Mouse (Mus musculus) cerebellum, adult 2 months (tissue): Measurements from ENCODE around the gene Defb25. TPM values are rescaled to one million over a fixed set of nuclear protein-coding genes. Genes with fewer than 3 reads are reported as not detected.

ENCODE experiments used
- DNase-seq, 2 experiments: peaks; one replicate each; pipeline ENCODE4 v3.0.0; 2021
- H3K27ac ChIP-seq: fragments of 200-500 bp; 2 replicates; pipeline ENCODE4 v1.5.1; 2012; ENCODE audit warnings: low read length, control low read depth, inconsistent platforms; ENCODE audit not compliant: insufficient read depth
- H3K27me3 ChIP-seq: fragments of 200-500 bp; 2 replicates; pipeline ENCODE4 v1.6.1; 2012; ENCODE audit warnings: inconsistent platforms, mild to moderate bottlenecking, low read length, moderate library complexity; ENCODE audit not compliant: control insufficient read depth, insufficient read depth
- H3K4me1 ChIP-seq: fragments of 200-500 bp; 2 replicates; pipeline ENCODE4 v1.6.1; 2011; ENCODE audit warnings: low read length; ENCODE audit not compliant: control insufficient read depth, insufficient read depth
- H3K4me3 ChIP-seq: fragments of 200-500 bp; replicated peaks from 2 replicates; pipeline ENCODE3; 2011; ENCODE audit warnings: mild to moderate bottlenecking, low read depth, low read length, control low read depth; ENCODE audit not compliant: insufficient read depth
- CTCF ChIP-seq: fragments of 200-500 bp; IDR thresholded peaks from 2 replicates; pipeline ENCODE4 v1.5.1; 2011; ENCODE audit warnings: low read depth, mild to moderate bottlenecking, control low read depth, low read length, moderate library complexity, borderline replicate concordance; ENCODE audit not compliant: insufficient read depth
- POLR2A ChIP-seq: fragments of 200-500 bp; IDR thresholded peaks from 2 replicates; pipeline ENCODE4 v1.6.1; 2011; ENCODE audit warnings: low read length, control low read depth, borderline replicate concordance; ENCODE audit not compliant: insufficient read depth
- WGBS: fragments of 180-500 bp; shearing (Covaris S2); methylation state at CpG from one replicate; pipeline ENCODE4 v1.1.7; 2018; 5-methylcytosine and 5-hydroxymethylcytosine counted together
- polyA plus RNA-seq: library from polyadenylated mRNA; depleted of rRNA; stranded (reverse); fragments of >200 nt; gene quantifications from 2 replicates; pipeline ENCODE4 v1.2.3, GENCODE M21; 2012; rRNA removed

Gene Defb25
- polyA plus RNA-seq, 1 experiment, result not detected

GRCm38 (mm10) chr2:152586926-152587560 is 35.8 kb downstream of the Defb25 start:
- TF ChIP-seq CTCF (peak; percentile 37; the same call in 1 of the 2 replicates), POLR2A (no peak)
- DNase-seq, result no peak
- no peaks in the 10 kb centered on the region for H3K4me1 ChIP-seq
- no peaks in the 10 kb centered on the region for H3K27me3 ChIP-seq
- H3K4me3 ChIP-seq, result no peak overlapping the region
- 74% methylated on average over 4 of the region's 4 CpGs for WGBS
- H3K27ac ChIP-seq, result no peak overlapping the region

- Histone ChIP-seq H3K4me3 (no peak overlapping the region), H3K4me1 (no peaks in the 10 kb centered on the region), H3K27ac (no peak overlapping the region), H3K27me3 (no peaks in the 10 kb centered on the region)
- DNase-seq, result no peak
- TF ChIP-seq POLR2A (no peak), CTCF (no peak)
- WGBS, result 92% methylated on average over 11 of the region's 11 CpGs
These were observed 42.2 kb downstream of the Defb25 start for GRCm38 (mm10) chr2:152580612-152581011.

GRCm38 (mm10) chr2:152580107-152580506 is 42.7 kb downstream of the Defb25 start, which contains the start of gene Defb19:
Gene Defb19, minus strand, starts transcription at chr2:152580312.
- H3K27ac ChIP-seq, result no peak within 1 kb of the TSS
- H3K27me3 ChIP-seq, result no peaks in the 10 kb centered on the region
- TF ChIP-seq POLR2A (no peak), CTCF (no peak)
- DNase-seq, result no peak
- no peak within 1 kb of the TSS for H3K4me3 ChIP-seq
- H3K4me1 ChIP-seq, result no peaks in the 10 kb centered on the region
- 66% methylated on average over 7 of the region's 7 CpGs for WGBS

GRCm38 (mm10) chr2:152573484-152573883 is 49.4 kb downstream of the Defb25 start:
- 62% methylated on average over 8 of the region's 8 CpGs for WGBS
- TF ChIP-seq POLR2A (no peak), CTCF (no peak)
- no peak for DNase-seq
- H3K27me3 ChIP-seq, result no peaks in the 10 kb centered on the region
- no peak overlapping the region for H3K27ac ChIP-seq
- H3K4me3 ChIP-seq, result no peak overlapping the region
- no peaks in the 10 kb centered on the region for H3K4me1 ChIP-seq

Other genes with a start within 250 kb of the Defb25 start
- 124 and 142 TPM in 2 replicates for gene Nrsn2, start 246.4 kb downstream of the Defb25 start, polyA plus RNA-seq
- 11.1 and 12.1 TPM in 2 replicates for gene Sox12, start 225.0 kb downstream of the Defb25 start, polyA plus RNA-seq
- gene Zcchc3, start 208.0 kb downstream of the Defb25 start, polyA plus RNA-seq, result 10.7 and 11.9 TPM in 2 replicates
- 2.6 and 3.9 TPM in 2 replicates for gene 6820408C15Rik, start 207.5 kb downstream of the Defb25 start, polyA plus RNA-seq
- gene Defb23, start 158.4 kb downstream of the Defb25 start, polyA plus RNA-seq, result not detected in 2 replicates
- gene Defb20, start 146.0 kb downstream of the Defb25 start, polyA plus RNA-seq, result 0.23 TPM in 1 of 2 replicates, not detected in the other
- not detected in 2 replicates for gene Defb22, start 132.9 kb downstream of the Defb25 start, polyA plus RNA-seq
- not detected in 2 replicates for gene Defb26, start 111.4 kb downstream of the Defb25 start, polyA plus RNA-seq
- not detected in 2 replicates for gene Defb28, start 104.8 kb downstream of the Defb25 start, polyA plus RNA-seq
- not detected in 2 replicates for gene Defb29, start 83.0 kb downstream of the Defb25 start, polyA plus RNA-seq
- not detected in 2 replicates for gene Gm17416, start 53.7 kb downstream of the Defb25 start, polyA plus RNA-seq
- gene Defb21, start 50.3 kb downstream of the Defb25 start, polyA plus RNA-seq, result not detected in 2 replicates
- gene Defb19, start 42.7 kb downstream of the Defb25 start, polyA plus RNA-seq, result not detected in 2 replicates
- not detected in 2 replicates for gene Defb45, start 23.7 kb downstream of the Defb25 start, polyA plus RNA-seq
- gene Defb36, start 18.7 kb downstream of the Defb25 start, polyA plus RNA-seq, result not detected in 2 replicates
- gene Rem1, start 3.9 kb upstream of the Defb25 start, polyA plus RNA-seq, result 0.76 and 0.90 TPM in 2 replicates
- 80.5 and 83.5 TPM in 2 replicates for gene H13, start 46.4 kb upstream of the Defb25 start, polyA plus RNA-seq
- gene Mcts2, start 64.0 kb upstream of the Defb25 start, polyA plus RNA-seq, result 19.2 and 19.9 TPM in 2 replicates
- gene Id1, start 113.2 kb upstream of the Defb25 start, polyA plus RNA-seq, result 63.8 and 68.7 TPM in 2 replicates
- gene Cox4i2, start 131.1 kb upstream of the Defb25 start, polyA plus RNA-seq, result 9.2 and 9.7 TPM in 2 replicates
- gene Bcl2l1, start 208.7 kb upstream of the Defb25 start, polyA plus RNA-seq, result 141 and 142 TPM in 2 replicates
- gene Tpx2, start 224.9 kb upstream of the Defb25 start, polyA plus RNA-seq, result 1.2 TPM in 2 replicates